Mouse (Mus musculus) mature B cell (primary cell): ENCODE measurements around the gene Ublcp1.

Experiments used
- in situ Hi-C: fragments of 300-500 bp; cut with MboI; formaldehyde crosslinking; loops from 2 replicates; pipeline ENCODE4 v1.14.3; 2019

Ublcp1 gene

GRCm38 (mm10) chr11:44422337-44423111 lies 47.8 kb downstream of the Ublcp1 start:
- in situ Hi-C loops = no loop called here

- in situ Hi-C loops = no loop called here
Measured at GRCm38 (mm10) chr11:44417403-44417802, 52.9 kb downstream of the Ublcp1 start.

- in situ Hi-C loops = no loop called here
Measured at GRCm38 (mm10) chr11:44414605-44415004, 55.7 kb downstream of the Ublcp1 start.

- in situ Hi-C loops = no loop called here
Measured at GRCm38 (mm10) chr11:44413371-44413770, 56.9 kb downstream of the Ublcp1 start.

- in situ Hi-C loops = no loop called here
Measured at GRCm38 (mm10) chr11:44412276-44412675, 58.0 kb downstream of the Ublcp1 start.

- in situ Hi-C loops = no loop called here
Measured at GRCm38 (mm10) chr11:44410413-44410812, 59.9 kb downstream of the Ublcp1 start.

GRCm38 (mm10) chr11:44408626-44409025 lies 61.7 kb downstream of the Ublcp1 start:
- in situ Hi-C loops = no loop called here

GRCm38 (mm10) chr11:44406457-44406856 lies 63.8 kb downstream of the Ublcp1 start:
- in situ Hi-C loops = no loop called here

GRCm38 (mm10) chr11:44405961-44406360 lies 64.3 kb downstream of the Ublcp1 start:
- in situ Hi-C loops = no loop called here

GRCm38 (mm10) chr11:44405113-44405512 lies 65.2 kb downstream of the Ublcp1 start:
- in situ Hi-C loops = no loop called here
